Mouse (Mus musculus) small intestine, adult 2 months (tissue): ENCODE results near the gene Sdr39u1. TPM values are rescaled to one million over a fixed set of nuclear protein-coding genes. Genes with fewer than 3 reads are reported as not detected.

Experiments used
- H3K27ac ChIP-seq: fragments of 200-500 bp; 2 replicates; pipeline ENCODE4 v1.5.1; 2012; ENCODE audit warnings: low read depth, low read length, control low read depth, inconsistent platforms; ENCODE audit not compliant: insufficient read depth
- H3K27me3 ChIP-seq: fragments of 200-500 bp; 2 replicates; pipeline ENCODE4 v1.6.1; 2012; ENCODE audit warnings: mild to moderate bottlenecking, moderate library complexity, low read length, inconsistent platforms; ENCODE audit not compliant: control insufficient read depth, insufficient read depth
- H3K36me3 ChIP-seq: fragments of 200-500 bp; 2 replicates; pipeline ENCODE4 v1.6.1; 2012; ENCODE audit warnings: mild to moderate bottlenecking, low read length, control low read depth, inconsistent platforms; ENCODE audit not compliant: control insufficient read depth, insufficient read depth
- H3K4me1 ChIP-seq: fragments of 200-500 bp; 2 replicates; pipeline ENCODE4 v1.6.1; 2012; ENCODE audit warnings: low read length, inconsistent platforms, mixed read lengths; ENCODE audit not compliant: control insufficient read depth, insufficient read depth, insufficient read length
- H3K4me3 ChIP-seq: fragments of 200-500 bp; 2 replicates; pipeline ENCODE4 v1.5.1; 2012; ENCODE audit warnings: low read depth, mild to moderate bottlenecking, control low read depth, inconsistent platforms, low read length, moderate library complexity
- CTCF ChIP-seq: fragments of 200-500 bp; IDR thresholded peaks from 2 replicates; pipeline ENCODE4 v1.5.1; 2012; ENCODE audit warnings: low read depth, mild to moderate bottlenecking, control low read depth, inconsistent platforms, low read length, moderate library complexity, mixed read lengths; ENCODE audit not compliant: insufficient replicate concordance, insufficient read length; ENCODE audit errors: extremely low read depth
- POLR2A ChIP-seq: fragments of 200-500 bp; IDR thresholded peaks from 2 replicates; pipeline ENCODE4 v1.6.1; 2012; ENCODE audit warnings: low read depth, mild to moderate bottlenecking, control low read depth, inconsistent platforms, low read length, moderate library complexity
- WGBS: fragments of 180-500 bp; shearing (Covaris S2); methylation state at CpG from one replicate; pipeline ENCODE4 v1.1.7; 2018; 5-methylcytosine and 5-hydroxymethylcytosine counted together
- polyA plus RNA-seq: library from polyadenylated mRNA; depleted of rRNA; stranded (reverse); fragments of >200 nt; gene quantifications from 2 replicates; pipeline ENCODE4 v1.2.3, GENCODE M21; 2012; rRNA removed

Gene Sdr39u1
- polyA plus RNA-seq, 1 experiment: 34.0 TPM

GRCm38 (mm10) chr14:55852646-55853551 is 47.2 kb downstream of the Sdr39u1 start:
- Histone ChIP-seq H3K27ac (no peak overlapping the region), H3K36me3 (no peaks in the 10 kb centered on the region), H3K27me3 (no peaks in the 10 kb centered on the region), H3K4me1 (0 out of 2 replicates have a peak, but pooled peaks cover 4% of the 10 kb centered on the region), H3K4me3 (no peak overlapping the region)
- no peak for TF ChIP-seq CTCF
- WGBS: 38% methylated on average over 11 of the region's 11 CpGs

DNA sequence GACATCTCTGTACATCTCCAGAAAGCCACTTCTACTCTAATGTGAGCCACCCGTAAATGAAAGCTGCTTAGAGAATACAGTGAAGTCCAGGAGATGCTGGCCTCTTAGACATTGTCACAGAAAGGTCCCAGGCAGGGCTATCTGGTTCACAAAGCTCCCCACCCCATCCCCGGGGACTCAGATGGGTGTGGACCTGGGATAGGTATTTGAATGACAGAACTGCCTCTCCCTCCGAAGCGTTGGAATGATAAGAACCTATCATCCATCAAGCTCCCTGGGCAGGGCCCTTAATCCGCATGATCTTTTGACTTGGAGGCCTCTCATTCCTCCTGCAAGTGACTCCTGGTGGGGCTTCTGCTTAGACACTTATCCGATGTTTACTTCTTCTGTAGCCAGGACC is 49.2 kb downstream of the Sdr39u1 start:
- no peak for TF ChIP-seq CTCF
- TF ChIP-seq POLR2A: no peak
- H3K36me3 ChIP-seq: no peaks in the 10 kb centered on the region
- 48% methylated on average over 6 of the region's 6 CpGs for WGBS
- H3K4me3 ChIP-seq: no peak overlapping the region
- H3K27ac ChIP-seq: no peak overlapping the region
- H3K27me3 ChIP-seq: no peaks in the 10 kb centered on the region
- 0 out of 2 replicates have a peak, but pooled peaks cover 4% of the 10 kb centered on the region for H3K4me1 ChIP-seq

Other genes with a start within 250 kb of the Sdr39u1 start
- 17.2 and 23.9 TPM in 2 replicates for gene Mdp1, start 239.8 kb downstream of the Sdr39u1 start, polyA plus RNA-seq
- gene Gmpr2, start 228.4 kb downstream of the Sdr39u1 start, polyA plus RNA-seq: 5.2 and 9.6 TPM in 2 replicates
- 135 and 228 TPM in 2 replicates for gene Nedd8, start 228.2 kb downstream of the Sdr39u1 start, polyA plus RNA-seq
- 8.1 and 11.1 TPM in 2 replicates for gene Tinf2, start 218.5 kb downstream of the Sdr39u1 start, polyA plus RNA-seq
- 0.62 and 0.89 TPM in 2 replicates for gene Tgm1, start 186.4 kb downstream of the Sdr39u1 start, polyA plus RNA-seq
- gene Rabggta, start 178.0 kb downstream of the Sdr39u1 start, polyA plus RNA-seq: 28.1 and 43.5 TPM in 2 replicates
- 217 and 223 TPM in 2 replicates for gene Dhrs1, start 154.6 kb downstream of the Sdr39u1 start, polyA plus RNA-seq
- 5.9 and 8.0 TPM in 2 replicates for gene Nop9, start 154.6 kb downstream of the Sdr39u1 start, polyA plus RNA-seq
- 309 and 797 TPM in 2 replicates for gene Cideb, start 141.8 kb downstream of the Sdr39u1 start, polyA plus RNA-seq
- gene Ltb4r2, start 138.9 kb downstream of the Sdr39u1 start, polyA plus RNA-seq: 65.3 and 90.6 TPM in 2 replicates
- 25.3 and 26.4 TPM in 2 replicates for gene Ltb4r1, start 134.3 kb downstream of the Sdr39u1 start, polyA plus RNA-seq
- 3.3 and 6.1 TPM in 2 replicates for gene Adcy4, start 116.2 kb downstream of the Sdr39u1 start, polyA plus RNA-seq
- gene Ripk3, start 111.4 kb downstream of the Sdr39u1 start, polyA plus RNA-seq: 24.7 and 42.1 TPM in 2 replicates
- 5.8 and 7.6 TPM in 2 replicates for gene Nfatc4, start 77.1 kb downstream of the Sdr39u1 start, polyA plus RNA-seq
- gene Nynrin, start 46.3 kb downstream of the Sdr39u1 start, polyA plus RNA-seq: 1.4 and 1.8 TPM in 2 replicates
- 0.56 and 0.61 TPM in 2 replicates for gene Cbln3, start 15.9 kb downstream of the Sdr39u1 start, polyA plus RNA-seq
- 12.6 and 32.7 TPM in 2 replicates for gene Khnyn, start 15.3 kb downstream of the Sdr39u1 start, polyA plus RNA-seq
- gene Cma1, start 44.4 kb upstream of the Sdr39u1 start, polyA plus RNA-seq: 0.60 TPM in 1 of 2 replicates, not detected in the other
- 0.86 TPM in 1 of 2 replicates, not detected in the other for gene Cma2, start 50.7 kb upstream of the Sdr39u1 start, polyA plus RNA-seq
- gene Mcpt1, start 117.7 kb upstream of the Sdr39u1 start, polyA plus RNA-seq: 3.0 and 11.6 TPM in 2 replicates
- gene Mcpt9, start 130.2 kb upstream of the Sdr39u1 start, polyA plus RNA-seq: not detected in 2 replicates
- 0.93 and 1.7 TPM in 2 replicates for gene Mcpt2, start 141.7 kb upstream of the Sdr39u1 start, polyA plus RNA-seq
- gene Mcpt4, start 162.0 kb upstream of the Sdr39u1 start, polyA plus RNA-seq: 0.14 and 0.34 TPM in 2 replicates
- not detected in 2 replicates for gene Mcpt8, start 185.0 kb upstream of the Sdr39u1 start, polyA plus RNA-seq
- 0.25 TPM in 1 of 2 replicates, not detected in the other for gene Ctsg, start 202.3 kb upstream of the Sdr39u1 start, polyA plus RNA-seq
- gene Gzme, start 220.3 kb upstream of the Sdr39u1 start, polyA plus RNA-seq: not detected in 2 replicates
- not detected in 2 replicates for gene Gzmd, start 232.3 kb upstream of the Sdr39u1 start, polyA plus RNA-seq